Mouse (Mus musculus) liver, embryonic 11.5 days (tissue): ENCODE results near the gene Mxd4. TPM values are rescaled to one million over a fixed set of nuclear protein-coding genes. Genes with fewer than 3 reads are reported as not detected.

Experiments
- ATAC-seq: fragments of 200-750 bp; cut with Nextera tagmentation; replicated peaks from 2 replicates; pipeline ENCODE4 v1.8.0; 2017; ENCODE audit warnings: moderate number of reproducible peaks, mild to moderate bottlenecking, moderate TSS enrichment, moderate library complexity; ENCODE audit not compliant: low FRiP score
- DNase-seq: peaks from one replicate; pipeline ENCODE4 v3.0.0-alpha.2; 2017; ENCODE audit warnings: low spot score
- H3K27ac ChIP-seq: fragments of 300-500 bp; sonication (generic); 2 replicates; pipeline ENCODE4 v1.5.1; 2014; ENCODE audit warnings: mild to moderate bottlenecking, low read depth, low read length, control low read depth
- H3K27me3 ChIP-seq: fragments of 300-500 bp; sonication (generic); replicated peaks from 2 replicates; pipeline ENCODE4 v1.6.1; 2014; ENCODE audit warnings: low read length, mixed read lengths; ENCODE audit not compliant: control insufficient read depth, insufficient read depth
- H3K36me3 ChIP-seq: fragments of 300-500 bp; sonication (generic); 2 replicates; pipeline ENCODE4 v1.6.1; 2014; ENCODE audit warnings: mild to moderate bottlenecking, low read length, moderate library complexity, mixed read lengths; ENCODE audit not compliant: control insufficient read depth, insufficient read depth
- H3K4me1 ChIP-seq: fragments of 300-500 bp; sonication (generic); replicated peaks from 2 replicates; pipeline ENCODE4 v1.6.1; 2014; ENCODE audit warnings: low read length, mixed read lengths; ENCODE audit not compliant: control insufficient read depth, insufficient read depth
- H3K4me2 ChIP-seq: fragments of 300-500 bp; sonication (generic); 2 replicates; pipeline ENCODE4 v1.6.1; 2014; ENCODE audit warnings: mild to moderate bottlenecking, control low read depth, moderate library complexity
- H3K4me3 ChIP-seq: fragments of 300-500 bp; sonication (generic); 2 replicates; pipeline ENCODE4 v1.5.1; 2014; ENCODE audit warnings: low read depth, low read length, control low read depth
- H3K9ac ChIP-seq: fragments of 300-500 bp; sonication (generic); 2 replicates; pipeline ENCODE4 v1.6.1; 2014; ENCODE audit warnings: low read depth, low read length, control low read depth
- H3K9me3 ChIP-seq: fragments of 300-500 bp; sonication (generic); 2 replicates; pipeline ENCODE4 v1.6.1; 2016; ENCODE audit warnings: low read length, inconsistent platforms, mixed read lengths; ENCODE audit not compliant: control insufficient read depth
- WGBS: fragments of 180-500 bp; shearing (Covaris S2); extraction: QIAGEN DNeasy Blood & Tissue Kit; methylation state at CpG from one replicate; pipeline ENCODE4 v1.1.7; 2014; 5-methylcytosine and 5-hydroxymethylcytosine counted together
- polyA plus RNA-seq: library from polyadenylated mRNA; unstranded; fragments of >200 nt; fragmentation: Nextera tagmentation; extraction: Ambion mirVana; gene quantifications from 2 replicates; pipeline ENCODE4 v1.2.1, GENCODE M21; 2014

Gene Mxd4
- polyA plus RNA-seq, 1 experiment from 2014 or later, result 12.5 TPM

DNA sequence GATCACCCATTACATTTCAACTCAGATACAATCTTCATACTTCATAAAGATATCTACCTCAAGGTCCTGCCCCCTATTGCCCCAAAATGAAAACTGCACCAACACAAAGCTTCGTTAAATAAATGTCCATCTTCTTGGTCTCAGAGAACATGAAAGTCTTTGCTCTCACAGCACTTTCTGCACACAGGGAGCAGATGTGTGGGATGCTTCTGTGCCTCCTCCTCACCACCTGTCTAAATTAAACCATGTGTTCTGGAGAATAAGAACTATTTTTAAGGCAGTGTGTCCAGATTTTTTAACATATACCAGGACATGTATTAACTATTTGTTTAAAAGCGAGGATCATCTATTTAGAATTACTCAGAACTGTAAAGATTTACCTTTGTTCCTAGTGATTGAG lies 54.8 kb downstream of the Mxd4 start:
- no peak for ATAC-seq
- no peak for DNase-seq
- no peaks in the 10 kb centered on the region for H3K9me3 ChIP-seq
- no peak overlapping the region for H3K9ac ChIP-seq
- H3K36me3 ChIP-seq, result no peaks in the 10 kb centered on the region
- 71% methylated on average over 2 of the region's 2 CpGs for WGBS
- no peaks in the 10 kb centered on the region for H3K4me1 ChIP-seq
- H3K27ac ChIP-seq, result no peak overlapping the region
- H3K27me3 ChIP-seq, result no peaks in the 10 kb centered on the region
- no peak overlapping the region for H3K4me3 ChIP-seq
- no peak overlapping the region for H3K4me2 ChIP-seq

GRCm38 (mm10) chr5:34124131-34124530 lies 63.4 kb downstream of the Mxd4 start:
- ATAC-seq, result no peak
- H3K4me3 ChIP-seq, result no peak overlapping the region
- no peaks in the 10 kb centered on the region for H3K9me3 ChIP-seq
- H3K9ac ChIP-seq, result no peak overlapping the region
- H3K4me2 ChIP-seq, result no peak overlapping the region
- H3K27me3 ChIP-seq, result no peaks in the 10 kb centered on the region
- WGBS, result 21% methylated on average over 1 of the region's 1 CpGs
- H3K4me1 ChIP-seq, result no peaks in the 10 kb centered on the region
- DNase-seq, result no peak
- no peaks in the 10 kb centered on the region for H3K36me3 ChIP-seq
- H3K27ac ChIP-seq, result no peak overlapping the region

Other genes starting within 250 kb of the Mxd4 start
- 24.1 and 27.6 TPM in 2 replicates for gene Gm1673, start 204.3 kb downstream of the Mxd4 start, polyA plus RNA-seq
- gene Nat8l, start 191.7 kb downstream of the Mxd4 start, polyA plus RNA-seq, result 0.04 and 0.09 TPM in 2 replicates
- gene Poln, start 18.3 kb downstream of the Mxd4 start, polyA plus RNA-seq, result 0.58 and 0.79 TPM in 2 replicates
- gene Haus3, start 18.2 kb downstream of the Mxd4 start, polyA plus RNA-seq, result 47.5 and 51.5 TPM in 2 replicates
- 0.22 TPM in 1 of 2 replicates, not detected in the other for gene Zfyve28, start 100.7 kb upstream of the Mxd4 start, polyA plus RNA-seq
- not detected in 2 replicates for gene Cfap99, start 100.9 kb upstream of the Mxd4 start, polyA plus RNA-seq
- gene Rnf4, start 148.6 kb upstream of the Mxd4 start, polyA plus RNA-seq, result 151 and 174 TPM in 2 replicates
- gene Fam193a, start 182.2 kb upstream of the Mxd4 start, polyA plus RNA-seq, result 8.8 and 8.9 TPM in 2 replicates